Mouse (Mus musculus) G1E-ER4 (cell line): ENCODE measurements around the gene Gcnt7. TPM values are rescaled to one million over a fixed set of nuclear protein-coding genes. Genes with fewer than 3 reads are reported as not detected.

Source experiments
- GATA1 ChIP-seq: IDR thresholded peaks from one replicate; pipeline ENCODE4 v1.8.0; 2012; ENCODE audit warnings: low read length, inconsistent platforms
- polyA plus RNA-seq: library from polyadenylated mRNA; stranded (reverse); fragments of >175 nt; gene quantifications from 2 replicates; pipeline ENCODE4 v1.2.3, GENCODE M21; 2012

The Gcnt7 gene
- polyA plus RNA-seq, 1 experiment = not detected

GRCm38 (mm10) chr2:172473591-172473990, 15.2 kb upstream of the Gcnt7 start:
- no peak for TF ChIP-seq GATA1

- no peak for TF ChIP-seq GATA1
These were observed 13.9 kb upstream of the Gcnt7 start, which contains the start of gene Fam209 for GRCm38 (mm10) chr2:172472318-172472717. TSS of gene Fam209 (plus strand) at chr2:172472520.

GRCm38 (mm10) chr2:172468346-172468819, 10.0 kb upstream of the Gcnt7 start:
- no peak for TF ChIP-seq GATA1

GRCm38 (mm10) chr2:172467206-172467605, 8.8 kb upstream of the Gcnt7 start:
- TF ChIP-seq GATA1 = no peak

- TF ChIP-seq GATA1 = no peak
These were observed 8.2 kb upstream of the Gcnt7 start for GRCm38 (mm10) chr2:172466427-172467132.

- no peak for TF ChIP-seq GATA1
These were observed 4.4 kb upstream of the Gcnt7 start for GRCm38 (mm10) chr2:172462813-172463212.

GRCm38 (mm10) chr2:172460647-172461046, 2.3 kb upstream of the Gcnt7 start:
- TF ChIP-seq GATA1 = no peak

GRCm38 (mm10) chr2:172452458-172452857, 5.9 kb downstream of the Gcnt7 start:
- TF ChIP-seq GATA1 = no peak

- no peak for TF ChIP-seq GATA1
These were observed 6.4 kb downstream of the Gcnt7 start for GRCm38 (mm10) chr2:172452031-172452430.

GRCm38 (mm10) chr2:172450640-172451039, 7.8 kb downstream of the Gcnt7 start:
- no peak for TF ChIP-seq GATA1

GRCm38 (mm10) chr2:172448329-172448728, 10.1 kb downstream of the Gcnt7 start:
- TF ChIP-seq GATA1 = no peak

GRCm38 (mm10) chr2:172447317-172447716, 11.1 kb downstream of the Gcnt7 start:
- no peak for TF ChIP-seq GATA1

- TF ChIP-seq GATA1 = no peak
These were observed 12.8 kb downstream of the Gcnt7 start for GRCm38 (mm10) chr2:172445617-172446016.

GRCm38 (mm10) chr2:172441176-172441575, 17.2 kb downstream of the Gcnt7 start:
- no peak for TF ChIP-seq GATA1

- no peak for TF ChIP-seq GATA1
These were observed 17.8 kb downstream of the Gcnt7 start for GRCm38 (mm10) chr2:172440640-172441005.

- TF ChIP-seq GATA1 = no peak
These were observed 18.4 kb downstream of the Gcnt7 start, which contains the start of gene Rtf2 for GRCm38 (mm10) chr2:172439843-172440639. TSS of gene Rtf2 (plus strand) at chr2:172440556.
